Mouse (Mus musculus) embryo, embryonic 11 days (tissue): ENCODE measurements around the gene Hipk1.
"Not testable (repeated sequence)": the region's sequence is repeated elsewhere in the genome, so short reads cannot be mapped to it uniquely, and the experiment has no call there.

Source experiments
- DNase-seq: peaks from one replicate; pipeline ENCODE4 v3.0.0-alpha.2; 2015

Gene Hipk1

GRCm38 (mm10) chr3:103792111-103792406 lies 696 bp upstream of the Hipk1 start:
- not testable (repeated sequence) for DNase-seq

- DNase-seq = peak; percentile 67
These were observed 817 bp downstream of the Hipk1 start for GRCm38 (mm10) chr3:103790346-103791145.

GRCm38 (mm10) chr3:103789891-103790345 lies 1.4 kb downstream of the Hipk1 start:
- DNase-seq = peak; percentile 54

- no peak for DNase-seq
These were observed 2.3 kb downstream of the Hipk1 start for GRCm38 (mm10) chr3:103789096-103789495.

GRCm38 (mm10) chr3:103787225-103787624 lies 4.1 kb downstream of the Hipk1 start:
- no peak for DNase-seq

- no peak for DNase-seq
These were observed 8.3 kb downstream of the Hipk1 start for GRCm38 (mm10) chr3:103782844-103783609.

- no peak for DNase-seq
These were observed 10.6 kb downstream of the Hipk1 start for GRCm38 (mm10) chr3:103780777-103781176.

- no peak for DNase-seq
These were observed 11.1 kb downstream of the Hipk1 start for GRCm38 (mm10) chr3:103780271-103780670.

GRCm38 (mm10) chr3:103779183-103779582 lies 12.2 kb downstream of the Hipk1 start:
- DNase-seq = no peak

- no peak for DNase-seq
These were observed 12.7 kb downstream of the Hipk1 start for GRCm38 (mm10) chr3:103778660-103779059.

GRCm38 (mm10) chr3:103777940-103778339 lies 13.4 kb downstream of the Hipk1 start:
- DNase-seq = no peak

GRCm38 (mm10) chr3:103774009-103774408 lies 17.4 kb downstream of the Hipk1 start:
- no peak for DNase-seq

- no peak for DNase-seq
These were observed 17.9 kb downstream of the Hipk1 start for GRCm38 (mm10) chr3:103773508-103773907.

GRCm38 (mm10) chr3:103772846-103773245 lies 18.5 kb downstream of the Hipk1 start:
- DNase-seq = no peak

- no peak for DNase-seq
These were observed 19.7 kb downstream of the Hipk1 start for GRCm38 (mm10) chr3:103771531-103772130.

- DNase-seq = no peak
These were observed 24.6 kb downstream of the Hipk1 start for GRCm38 (mm10) chr3:103766789-103767188.

GRCm38 (mm10) chr3:103759261-103759970 lies 31.9 kb downstream of the Hipk1 start:
- no peak for DNase-seq

- no peak for DNase-seq
These were observed 32.9 kb downstream of the Hipk1 start for GRCm38 (mm10) chr3:103758456-103758855.

GRCm38 (mm10) chr3:103756920-103757319 lies 34.4 kb downstream of the Hipk1 start:
- no peak for DNase-seq

GRCm38 (mm10) chr3:103755351-103755750 lies 36.0 kb downstream of the Hipk1 start:
- DNase-seq = no peak

- DNase-seq = no peak
These were observed 39.8 kb downstream of the Hipk1 start for GRCm38 (mm10) chr3:103751558-103751957.

- no peak for DNase-seq
These were observed 44.7 kb downstream of the Hipk1 start for GRCm38 (mm10) chr3:103746711-103747110.
